Mouse (Mus musculus): ENCODE data around the gene Ptprs.

DNA sequence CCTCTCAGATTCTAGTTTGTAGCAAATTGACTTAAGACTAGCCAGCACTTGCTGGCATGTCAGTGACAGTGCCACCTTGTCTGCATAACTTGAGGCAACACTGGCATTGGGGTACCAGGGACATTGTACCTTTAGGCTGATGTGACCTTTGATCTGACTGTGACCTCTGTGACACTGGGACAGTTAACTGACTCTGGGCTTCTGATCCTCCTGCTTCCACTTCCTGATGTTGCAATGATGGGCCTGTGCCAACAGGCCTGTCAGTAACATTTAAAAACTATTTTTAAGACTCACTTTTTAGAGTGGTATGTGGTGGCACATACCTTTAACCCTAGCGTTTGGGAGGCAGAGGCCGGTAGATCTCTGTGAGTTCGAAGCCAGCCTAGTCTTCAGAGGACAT is 70.9 kb downstream of the Ptprs start:
- TF ChIP-seq USF1 (IDR thresholded peaks at IDR 0.05; ENCODE audit: low read depth) (no peak), CTCF (IDR thresholded peaks at IDR 0.05; ENCODE audit: control insufficient read depth, insufficient read depth, insufficient read length) (no peak), FOSL1 (IDR thresholded peaks at IDR 0.05; ENCODE audit: insufficient read depth, low read length, poor library complexity, severe bottlenecking) (no peak), MYOD1 (IDR thresholded peaks at IDR 0.05; ENCODE audit: control insufficient read depth, insufficient read length, low read depth) (no peak), MAX (IDR thresholded peaks at IDR 0.05) (no peak), CEBPB (IDR thresholded peaks at IDR 0.05; ENCODE audit: low read depth) (peak; percentile 6), MYOG (IDR thresholded peaks at IDR 0.05; ENCODE audit: control insufficient read depth, extremely low read depth, insufficient read length) (no peak)

Measured in C2C12 (cell line).